Mouse (Mus musculus) erythroblast, embryonic 14.5 days (primary cell): ENCODE results near the gene Dock10.

Experiments
- GATA1 ChIP-seq: IDR thresholded peaks from 2 replicates; pipeline ENCODE4 v1.6.1; 2012; ENCODE audit warnings: low read length, inconsistent platforms, mixed read lengths
- TAL1 ChIP-seq: IDR thresholded peaks from 3 replicates; pipeline ENCODE4 v1.6.1; 2012; ENCODE audit warnings: low read length, inconsistent platforms, mixed read lengths

DNA sequence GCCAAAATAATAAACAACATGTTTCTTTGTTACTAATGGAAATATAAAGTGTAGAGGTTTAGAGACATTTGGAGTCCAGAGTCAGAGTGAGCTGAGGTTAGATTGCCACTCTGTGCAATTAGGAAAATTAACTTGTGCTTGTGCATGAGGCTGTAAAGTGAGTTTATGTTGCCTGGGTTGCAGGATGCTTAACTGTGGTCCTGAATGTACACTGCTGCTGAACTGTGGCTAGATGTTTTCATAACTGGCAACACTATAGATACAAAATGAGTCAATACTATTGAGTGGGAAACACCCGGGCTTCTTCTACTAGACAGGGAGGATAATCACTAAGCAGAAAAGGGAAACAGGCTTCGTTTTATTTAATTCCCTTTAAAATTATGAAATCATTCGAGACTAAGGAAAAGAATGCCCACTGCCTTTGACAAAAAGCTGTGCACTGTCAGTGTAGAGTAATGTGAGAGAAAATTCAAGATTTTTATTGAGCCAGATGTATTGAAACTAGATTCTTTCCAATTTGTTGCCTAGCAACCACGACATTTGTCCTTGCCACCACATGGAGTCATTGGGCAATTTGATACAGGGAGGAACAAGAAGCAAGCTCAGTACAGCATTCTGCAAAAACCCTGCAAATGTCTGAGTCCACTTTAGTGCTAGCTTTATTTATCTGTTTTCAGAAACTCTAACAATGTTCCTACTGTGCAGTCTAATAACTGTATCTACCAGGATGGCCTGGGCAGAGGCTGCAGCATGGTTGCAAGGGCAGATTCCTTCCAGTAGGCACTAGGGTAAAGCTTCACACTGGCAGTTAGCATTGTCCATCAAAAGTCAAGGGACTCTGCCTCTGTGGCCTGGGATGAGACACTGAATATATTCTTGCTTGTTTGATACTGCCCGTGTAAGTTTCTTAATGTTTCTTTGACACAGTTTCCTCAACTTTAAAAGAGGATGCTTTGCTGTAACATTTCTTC, 127.9 kb downstream of the Dock10 start:
- TF ChIP-seq GATA1 (no peak), TAL1 (no peak)
